Mouse (Mus musculus) splenic B cell, adult 2 months (primary cell): Measurements from ENCODE around the gene AI481877.

Experiments
- DNase-seq: peaks from one replicate; pipeline ENCODE4 v3.0.0-alpha.2; 2011; ENCODE audit warnings: low read depth, low spot score
- H3K27me3 ChIP-seq: 2 replicates; pipeline ENCODE4 v1.6.1; 2012; ENCODE audit warnings: mild to moderate bottlenecking, low read length, moderate library complexity, mixed read lengths; ENCODE audit not compliant: control insufficient read depth, poor library complexity, insufficient read depth, severe bottlenecking
- H3K36me3 ChIP-seq: 2 replicates; pipeline ENCODE4 v1.6.1; 2012; ENCODE audit warnings: mild to moderate bottlenecking, low read length, moderate library complexity, mixed read lengths; ENCODE audit not compliant: control insufficient read depth, poor library complexity, insufficient read depth, severe bottlenecking

The AI481877 gene

DNA sequence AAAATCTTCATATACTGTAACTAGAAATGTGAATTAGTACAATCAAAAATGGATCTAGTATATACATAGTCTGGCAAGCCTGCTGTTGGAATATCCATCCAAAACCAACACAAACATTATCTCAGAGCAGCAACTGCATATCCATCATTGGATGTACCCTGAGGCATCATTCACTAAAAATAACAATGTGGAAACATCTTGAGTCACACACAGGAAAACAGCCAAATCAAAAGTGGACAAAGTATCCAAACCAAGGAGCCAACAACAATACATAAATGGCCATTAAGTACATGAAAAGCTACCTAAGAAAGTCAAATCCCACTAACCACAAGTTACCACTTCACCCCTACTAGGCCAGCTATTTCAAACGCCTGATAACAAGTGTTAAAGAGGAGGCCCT, 49.4 kb downstream of the AI481877 start:
- no peak for DNase-seq
- no peaks in the 10 kb centered on the region for H3K36me3 ChIP-seq
- no peaks in the 10 kb centered on the region for H3K27me3 ChIP-seq

DNA sequence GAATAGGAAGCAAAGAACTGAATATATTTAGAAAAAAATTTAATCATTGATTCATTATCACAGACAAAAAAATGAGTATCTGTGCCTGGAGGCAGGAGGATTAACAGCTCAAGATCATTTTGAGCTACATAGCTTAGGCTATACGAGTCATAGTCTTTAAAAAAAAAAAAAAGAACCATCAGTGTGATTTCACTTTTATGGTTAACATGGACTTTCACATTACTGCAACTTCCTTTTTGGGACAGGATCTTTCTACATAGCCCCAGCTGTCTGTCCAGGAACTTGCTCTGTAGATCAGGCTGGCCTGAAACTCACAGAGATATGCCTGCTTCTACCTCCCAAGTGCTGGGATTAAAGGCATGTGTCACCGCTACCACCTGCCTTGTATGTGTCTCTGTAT, 55.4 kb downstream of the AI481877 start:
- peak; percentile 9 for DNase-seq

DNA sequence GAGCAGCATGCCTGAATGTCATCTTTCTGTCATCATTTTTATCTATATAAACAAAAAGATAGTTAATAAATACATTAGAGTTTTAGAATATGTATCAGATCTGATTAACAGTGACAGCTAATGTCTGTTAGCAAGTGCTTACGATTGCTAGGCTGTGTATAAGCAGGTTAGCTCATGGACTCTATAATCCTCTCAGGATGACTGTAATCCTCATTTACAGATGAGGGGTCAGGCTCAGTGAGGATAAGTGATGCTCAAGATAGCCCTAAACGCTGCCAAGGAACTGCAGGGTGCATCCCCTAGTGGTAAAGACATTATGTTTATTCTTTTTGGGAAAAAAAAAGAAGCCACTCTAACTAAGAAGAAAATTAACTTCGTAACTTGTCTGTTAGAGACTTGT, 69.5 kb downstream of the AI481877 start:
- Histone ChIP-seq H3K36me3 (no peaks in the 10 kb centered on the region), H3K27me3 (no peaks in the 10 kb centered on the region)
- no peak for DNase-seq

More for the DNA sequence above, 55.4 kb downstream of the AI481877 start:
- H3K27me3 ChIP-seq = no peaks in the 10 kb centered on the region
- no peaks in the 10 kb centered on the region for H3K36me3 ChIP-seq

- no peaks in the 10 kb centered on the region for H3K36me3 ChIP-seq
- H3K27me3 ChIP-seq = no peaks in the 10 kb centered on the region
- no peak for DNase-seq
These were observed 76.3 kb downstream of the AI481877 start for GRCm38 (mm10) chr4:59062526-59062925.

- DNase-seq = no peak
- Histone ChIP-seq H3K27me3 (no peaks in the 10 kb centered on the region), H3K36me3 (no peaks in the 10 kb centered on the region)
These were observed 80.9 kb downstream of the AI481877 start for GRCm38 (mm10) chr4:59057929-59058328.

GRCm38 (mm10) chr4:59051081-59051480, 87.7 kb downstream of the AI481877 start:
- Histone ChIP-seq H3K36me3 (no peaks in the 10 kb centered on the region), H3K27me3 (no peaks in the 10 kb centered on the region)
- no peak for DNase-seq

DNA sequence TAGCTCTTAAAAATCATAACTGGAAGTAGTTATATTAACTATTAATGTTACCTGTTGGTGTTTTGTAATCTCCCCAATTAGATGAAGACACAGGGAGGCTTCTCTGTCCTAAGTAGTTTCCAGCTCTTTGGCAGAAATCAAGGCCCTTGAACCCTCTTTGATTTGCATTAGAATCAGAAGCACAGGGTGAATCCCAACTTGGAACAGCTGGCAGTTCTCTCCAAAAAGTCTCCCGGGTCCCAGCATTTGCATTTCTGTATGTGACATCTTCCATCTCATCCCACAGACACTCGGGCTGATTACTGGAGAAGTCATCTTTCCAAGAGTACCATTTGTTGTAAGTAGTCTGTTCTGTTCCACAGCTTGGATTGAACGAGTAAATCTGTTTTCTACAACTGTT, 91.6 kb downstream of the AI481877 start:
- H3K27me3 ChIP-seq = no peaks in the 10 kb centered on the region
- H3K36me3 ChIP-seq = no peaks in the 10 kb centered on the region
- DNase-seq = no peak

GRCm38 (mm10) chr4:59043891-59044290, 94.9 kb downstream of the AI481877 start:
- no peak for DNase-seq
- Histone ChIP-seq H3K27me3 (no peaks in the 10 kb centered on the region), H3K36me3 (peaks cover 3% of the 10 kb centered on the region; the same call in 1 of the 2 replicates)

DNA sequence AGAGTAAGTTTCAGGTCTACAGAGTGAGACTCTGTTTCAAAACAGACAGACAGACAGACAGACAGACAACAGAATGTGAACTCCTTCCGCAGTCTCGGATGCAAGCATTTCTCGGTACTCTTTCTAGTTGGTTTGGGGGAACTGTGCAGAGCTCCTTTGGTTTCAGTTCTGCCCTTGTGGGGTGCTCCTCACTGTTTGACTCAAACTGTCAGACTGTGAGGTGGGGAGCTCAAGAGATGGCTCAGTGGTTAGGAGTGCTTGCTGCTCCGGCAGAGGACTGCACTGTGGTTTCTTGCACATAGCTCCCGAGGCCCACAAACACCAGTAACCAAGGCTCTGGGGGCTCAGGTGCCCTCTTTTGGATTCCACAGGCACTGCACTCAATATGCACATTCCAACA, 95.7 kb downstream of the AI481877 start:
- Histone ChIP-seq H3K36me3 (peaks cover 3% of the 10 kb centered on the region; the same call in 1 of the 2 replicates), H3K27me3 (no peaks in the 10 kb centered on the region)
- peak; percentile 41 for DNase-seq

DNA sequence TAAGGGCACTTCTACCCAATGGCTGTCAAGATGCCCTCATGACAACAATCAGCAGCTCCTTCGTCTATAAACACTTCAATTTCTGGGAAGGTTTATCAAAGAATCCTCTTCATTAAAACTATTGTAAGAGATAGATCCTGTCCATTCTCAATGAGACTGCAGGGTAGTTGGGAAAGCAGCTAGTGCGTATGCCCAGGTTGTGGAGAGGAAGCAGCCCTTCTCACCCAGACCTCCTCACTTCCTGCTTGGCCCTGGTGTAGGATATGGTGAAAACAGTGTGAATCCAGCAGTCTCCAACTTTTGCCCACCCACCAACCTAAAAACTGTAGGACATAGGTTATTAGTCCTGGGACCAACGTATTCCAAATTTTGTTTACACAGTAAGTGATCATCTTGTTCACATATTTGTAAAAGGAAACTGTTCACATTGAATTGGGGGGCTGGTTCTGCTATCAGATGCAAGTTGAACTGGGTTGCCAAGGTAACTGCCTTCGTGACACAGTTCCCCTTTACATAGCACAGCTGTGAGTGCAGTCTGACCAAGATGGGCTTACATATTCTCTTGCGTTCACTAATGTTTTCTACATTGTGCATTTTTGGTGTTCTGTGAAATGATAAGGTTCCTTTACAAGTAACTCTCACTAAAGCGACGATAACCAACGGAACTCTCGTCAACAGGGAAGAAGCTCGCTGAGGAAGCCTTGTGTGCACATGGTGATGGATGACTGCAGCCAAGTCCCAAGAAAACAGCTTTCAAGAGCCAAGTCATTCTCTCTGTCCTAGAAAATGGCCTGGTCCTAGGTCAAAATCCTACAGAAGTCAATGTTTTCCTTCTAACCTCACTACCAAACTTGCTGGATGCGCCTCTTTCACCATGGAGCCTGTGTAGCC, 98.1 kb downstream of the AI481877 start:
- peaks cover 3% of the 10 kb centered on the region; the same call in 1 of the 2 replicates for H3K36me3 ChIP-seq
- DNase-seq = peak; percentile 54
- no peaks in the 10 kb centered on the region for H3K27me3 ChIP-seq

DNA sequence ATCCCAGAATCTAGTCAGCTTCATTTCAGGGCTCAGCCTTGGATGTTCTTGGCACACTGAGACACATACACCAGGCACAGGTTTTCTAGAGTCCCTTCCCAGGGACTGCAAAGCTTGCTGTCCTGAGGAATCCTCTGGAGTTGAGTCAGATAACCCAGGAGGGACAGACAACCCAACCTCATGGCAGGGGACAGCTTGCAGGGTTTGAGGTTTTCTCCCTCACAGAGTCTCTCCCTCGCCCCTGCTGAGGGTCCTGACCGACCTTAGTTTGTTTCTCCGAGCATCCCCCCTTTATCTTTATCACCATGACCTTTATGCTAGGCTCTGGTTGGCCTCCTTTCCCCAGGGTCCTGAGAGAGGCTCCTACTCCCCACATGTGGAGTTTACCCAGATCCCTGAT, 101.3 kb downstream of the AI481877 start:
- DNase-seq = no peak
- no peaks in the 10 kb centered on the region for H3K27me3 ChIP-seq
- H3K36me3 ChIP-seq = peaks cover 3% of the 10 kb centered on the region; the same call in 1 of the 2 replicates

- Histone ChIP-seq H3K27me3 (no peaks in the 10 kb centered on the region), H3K36me3 (peaks cover 1% of the 10 kb centered on the region; the same call in 1 of the 2 replicates)
- DNase-seq = peak; percentile 87
These were observed 102.2 kb downstream of the AI481877 start for GRCm38 (mm10) chr4:59036490-59037127.

- H3K27me3 ChIP-seq = no peaks in the 10 kb centered on the region
- DNase-seq = no peak
- peaks cover 1% of the 10 kb centered on the region; the same call in 1 of the 2 replicates for H3K36me3 ChIP-seq
These were observed 102.9 kb downstream of the AI481877 start for GRCm38 (mm10) chr4:59035786-59036350.

DNA sequence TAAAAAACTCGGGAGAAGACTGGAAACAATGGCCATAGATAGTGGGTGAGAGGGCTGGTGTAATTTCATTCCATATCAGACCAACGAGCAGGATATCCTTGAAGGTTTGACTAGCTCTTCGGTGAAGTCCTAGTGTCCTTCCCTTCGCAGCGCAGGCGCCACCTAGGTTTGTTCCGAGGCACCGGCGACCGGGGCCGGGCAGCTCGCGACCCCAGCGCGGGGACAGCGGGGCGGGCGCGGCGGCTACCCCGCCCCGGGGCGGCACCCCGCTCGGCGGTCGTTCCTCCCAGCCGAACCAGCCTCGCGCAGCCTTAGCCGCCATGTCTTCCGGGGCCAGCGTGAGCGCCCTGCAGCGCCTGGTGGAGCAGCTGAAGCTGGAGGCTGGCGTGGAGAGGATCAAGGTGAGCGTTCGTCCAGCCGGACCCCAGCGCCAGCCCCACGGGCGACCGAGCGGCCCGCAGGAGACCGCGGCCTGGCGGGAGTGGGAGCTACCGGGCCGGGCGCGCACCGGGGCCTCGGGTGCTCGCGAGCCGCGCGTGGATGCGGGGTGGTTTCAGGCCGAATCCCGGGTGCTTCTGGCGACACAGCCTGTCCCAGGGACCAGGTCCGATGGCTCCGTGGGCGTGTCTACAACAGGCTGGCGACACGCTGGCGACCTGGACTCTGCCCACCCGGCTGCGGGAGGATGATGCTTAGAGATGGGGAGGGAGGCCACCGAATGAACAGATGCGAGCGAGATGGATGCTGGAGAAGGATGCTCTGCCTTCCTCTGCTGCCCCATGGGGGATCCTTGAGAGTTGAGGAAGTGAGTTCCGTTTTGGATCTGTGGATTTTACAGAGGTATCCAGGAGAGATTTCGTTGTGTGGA, 103.6 kb downstream of the AI481877 start, which contains the start of gene Gng10:
TSS of gene Gng10 (plus strand) at position 171 of the 868 bp plus-strand sequence.
- Histone ChIP-seq H3K27me3 (no peaks in the 10 kb centered on the region), H3K36me3 (peaks cover 1% of the 10 kb centered on the region; the same call in 1 of the 2 replicates)
- peak; percentile 66 for DNase-seq
